Mouse (Mus musculus): Measurements from ENCODE around the gene Cept1.
"Not testable (repeated sequence)": the region's sequence is repeated elsewhere in the genome, so short reads cannot be mapped to it uniquely, and the experiment has no call there.

Cept1 gene

GRCm38 (mm10) chr3:106547171-106547923 lies at the start of gene Cept1, which contains the start of gene Dram2:
TSS of gene Cept1 (minus strand) at chr3:106547802.
TSS of gene Dram2 (plus strand) at chr3:106547798.
- peak; percentile 96 for DNase-seq

GRCm38 (mm10) chr3:106593631-106594030 lies 46.0 kb upstream of the Cept1 start:
- not testable (repeated sequence) for DNase-seq

GRCm38 (mm10) chr3:106579296-106579695 lies 31.7 kb upstream of the Cept1 start:
- DNase-seq: no peak

GRCm38 (mm10) chr3:106573191-106573590 lies 25.6 kb upstream of the Cept1 start:
- no peak for DNase-seq

- DNase-seq: no peak
These were observed 18.3 kb upstream of the Cept1 start for GRCm38 (mm10) chr3:106565876-106566275.

GRCm38 (mm10) chr3:106558271-106558670 lies 10.7 kb upstream of the Cept1 start:
- DNase-seq: no peak

GRCm38 (mm10) chr3:106555743-106556250 lies 8.2 kb upstream of the Cept1 start:
- no peak for DNase-seq

- DNase-seq: no peak
These were observed 5.8 kb upstream of the Cept1 start for GRCm38 (mm10) chr3:106553411-106553810.

GRCm38 (mm10) chr3:106548971-106549370 lies 1.4 kb upstream of the Cept1 start:
- DNase-seq: peak; percentile 15

GRCm38 (mm10) chr3:106547924-106548539 lies 430 bp upstream of the Cept1 start:
- DNase-seq: no peak

GRCm38 (mm10) chr3:106544721-106545316 lies 2.8 kb downstream of the Cept1 start:
- no peak for DNase-seq

GRCm38 (mm10) chr3:106533277-106533676 lies 14.3 kb downstream of the Cept1 start:
- DNase-seq: no peak

GRCm38 (mm10) chr3:106528032-106528431 lies 19.6 kb downstream of the Cept1 start:
- DNase-seq: no peak

GRCm38 (mm10) chr3:106526411-106526810 lies 21.2 kb downstream of the Cept1 start:
- no peak for DNase-seq

GRCm38 (mm10) chr3:106522730-106523129 lies 24.9 kb downstream of the Cept1 start:
- no peak for DNase-seq

GRCm38 (mm10) chr3:106515016-106515415 lies 32.6 kb downstream of the Cept1 start:
- no peak for DNase-seq

GRCm38 (mm10) chr3:106510669-106511068 lies 36.9 kb downstream of the Cept1 start:
- DNase-seq: no peak

- no peak for DNase-seq
These were observed 44.7 kb downstream of the Cept1 start for GRCm38 (mm10) chr3:106502892-106503291.

GRCm38 (mm10) chr3:106500510-106500909 lies 47.1 kb downstream of the Cept1 start:
- DNase-seq: no peak

- DNase-seq: no peak
These were observed 50.6 kb downstream of the Cept1 start for GRCm38 (mm10) chr3:106496996-106497395.

- DNase-seq: no peak
These were observed 51.4 kb downstream of the Cept1 start for GRCm38 (mm10) chr3:106496045-106496721.

- no peak for DNase-seq
These were observed 52.1 kb downstream of the Cept1 start for GRCm38 (mm10) chr3:106495346-106496044.
